ENCODE assay signal across 15 mouse cellular contexts in genomic region chr6:31121008-31121407, GRCm38 (mm10).
DNase-seq lines count a peak whose midpoint lies in the region; ATAC-seq and TF ChIP-seq lines count a peak whose summit lies in the region.
"Had no signal": no experiment of that assay in that cellular context is flagged by ENCODE, and none has a peak within 500 bp of the region (broad histone marks: within the 10 kb centered on the region; RNA-seq: fewer than 3 reads in every experiment).

No protein-coding gene starts in this region.

- H3K27ac ChIP-seq in forebrain, embryonic 14.5 days (ENCODE audit: low read depth, low read length): no peak overlapping the region
- H3K27ac ChIP-seq in forebrain, embryonic 13.5 days: no peak overlapping the region
- H3K27ac ChIP-seq in hindbrain, embryonic 12.5 days: 0 out of 2 replicates have a peak overlapping the region, but pooled peaks have one; percentile 30
- H3K27ac ChIP-seq: liver, embryonic 14.5 days had no signal

- 39% methylated on average over 8 of the region's 8 CpGs for WGBS in forebrain, embryonic 14.5 days
- 29% methylated on average over 8 of the region's 8 CpGs for WGBS in forebrain, embryonic 13.5 days
- WGBS in hindbrain, embryonic 12.5 days: 19% methylated on average over 8 of the region's 8 CpGs

- no peaks in the 10 kb centered on the region for H3K36me3 ChIP-seq in forebrain, embryonic 14.5 days (ENCODE audit: control insufficient read depth, insufficient read depth, low read length)
- H3K36me3 ChIP-seq in forebrain, embryonic 13.5 days (ENCODE audit: poor library complexity, severe bottlenecking): no peaks in the 10 kb centered on the region
- no peaks in the 10 kb centered on the region for H3K36me3 ChIP-seq in hindbrain, embryonic 12.5 days
- H3K36me3 ChIP-seq in myocyte (ENCODE audit: control insufficient read depth, insufficient read depth): peaks cover 17% of the 10 kb centered on the region

- peaks cover 100% of the 10 kb centered on the region for H3K79me2 ChIP-seq in myocyte (ENCODE audit: control insufficient read depth, insufficient read depth)

- H3K4me3 ChIP-seq in forebrain, embryonic 14.5 days (ENCODE audit: low read depth, low read length): no peak overlapping the region
- no peak overlapping the region for H3K4me3 ChIP-seq in forebrain, embryonic 13.5 days
- H3K4me3 ChIP-seq in hindbrain, embryonic 12.5 days: no peak overlapping the region
- H3K4me3 ChIP-seq in myocyte: no peak overlapping the region

- H3K4me1 ChIP-seq in forebrain, embryonic 14.5 days (ENCODE audit: control insufficient read depth, insufficient read depth, low read length): no peaks in the 10 kb centered on the region
- peaks cover 13% of the 10 kb centered on the region; the same call in 1 of the 2 replicates for H3K4me1 ChIP-seq in forebrain, embryonic 13.5 days
- H3K4me1 ChIP-seq in hindbrain, embryonic 12.5 days: peaks cover 9% of the 10 kb centered on the region; the same call in 1 of the 2 replicates

- peak; percentile 50 for DNase-seq in forebrain, embryonic 14.5 days (ENCODE audit: low spot score)
- DNase-seq in layer of hippocampus, adult 9-11 months: peak; percentile 17
- DNase-seq in layer of hippocampus, postnatal 36 days: no peak
- no peak for DNase-seq in right cerebral cortex, postnatal 36 days (ENCODE audit: low spot score in 2 of 2)
- no peak for DNase-seq in ovary, postnatal 36 days (ENCODE audit: low spot score)
- DNase-seq: adrenal gland, adult 2 months; gastrocnemius, postnatal 10 days; kidney, adult 8-10 months; retina, postnatal 1 day; thymus, postnatal 4 days had no signal

- 0 out of 2 replicates have a peak, but pooled peaks have one; percentile 37 for ATAC-seq in forebrain, embryonic 14.5 days
- ATAC-seq in forebrain, embryonic 13.5 days: no peak
- peak; percentile 64; the same call in 1 of the 2 replicates for ATAC-seq in hindbrain, embryonic 12.5 days (ENCODE audit: low FRiP score)

- H3K4me2 ChIP-seq in forebrain, embryonic 14.5 days (ENCODE audit: low read length): no peak overlapping the region
- no peak overlapping the region for H3K4me2 ChIP-seq in forebrain, embryonic 13.5 days
- H3K4me2 ChIP-seq in hindbrain, embryonic 12.5 days (replicated peaks): no peak overlapping the region; the same call in 1 of the 2 replicates
- H3K4me2 ChIP-seq in myocyte (ENCODE audit: low read depth): peak overlapping the region; percentile 98

- H3K9me3 ChIP-seq in forebrain, embryonic 14.5 days (replicated peaks; ENCODE audit: control insufficient read depth, low read length): no peaks in the 10 kb centered on the region
- H3K9me3 ChIP-seq in forebrain, embryonic 13.5 days (replicated peaks): no peaks in the 10 kb centered on the region
- H3K9me3 ChIP-seq in hindbrain, embryonic 12.5 days (replicated peaks): no peaks in the 10 kb centered on the region
- H3K9me3 ChIP-seq: G1E had no signal

- no peaks in the 10 kb centered on the region for H3K27me3 ChIP-seq in forebrain, embryonic 14.5 days (replicated peaks; ENCODE audit: control insufficient read depth, insufficient read depth, low read length)
- no peaks in the 10 kb centered on the region for H3K27me3 ChIP-seq in forebrain, embryonic 13.5 days
- H3K27me3 ChIP-seq in hindbrain, embryonic 12.5 days: no peaks in the 10 kb centered on the region
- H3K27me3 ChIP-seq in myocyte (ENCODE audit: control insufficient read depth, insufficient read depth, insufficient read length): no peaks in the 10 kb centered on the region

- H3K9ac ChIP-seq in forebrain, embryonic 14.5 days (ENCODE audit: low read length): no peak overlapping the region
- H3K9ac ChIP-seq in forebrain, embryonic 13.5 days: no peak overlapping the region
- H3K9ac ChIP-seq in hindbrain, embryonic 12.5 days: no peak overlapping the region
- H3K9ac ChIP-seq: liver, embryonic 14.5 days had no signal

- no peak for TF ChIP-seq POLR2A in myocyte (IDR thresholded peaks at IDR 0.05; ENCODE audit: insufficient read length, low read depth)

- H3ac ChIP-seq in myocyte (ENCODE audit: control insufficient read depth, insufficient read length): no peak overlapping the region

TF ChIP-seq in myocyte, 11 proteins besides CTCF, POLR2A, EP300 and RAD21:
- TF ChIP-seq TCF3 (IDR thresholded peaks at IDR 0.05; ENCODE audit: insufficient read length, low read depth): no peak
- TF ChIP-seq POLR2AphosphoS2 (IDR thresholded peaks at IDR 0.05; ENCODE audit: insufficient read length, low read depth): no peak
- no peak for TF ChIP-seq TCF12 (IDR thresholded peaks at IDR 0.05; ENCODE audit: insufficient read depth, poor library complexity, severe bottlenecking)
- TF ChIP-seq CEBPB (IDR thresholded peaks at IDR 0.05; ENCODE audit: insufficient read depth, poor library complexity, severe bottlenecking): no peak
- no peak for TF ChIP-seq REST (IDR thresholded peaks at IDR 0.05; ENCODE audit: insufficient read depth, insufficient read length)
- no peak for TF ChIP-seq MYOD1 (IDR thresholded peaks at IDR 0.05; ENCODE audit: control insufficient read depth in 1 of 3, insufficient read length in 2 of 3, low read depth in 2 of 3)

Comparison
In these comparisons a context has a peak if more than half of its experiments do, and no peak if none do; other contexts are left out.
1. DNase-seq: peak in forebrain, embryonic 14.5 days (single experiment) and layer of hippocampus, adult 9-11 months (single experiment); none in layer of hippocampus, postnatal 36 days (0 of 2), right cerebral cortex, postnatal 36 days (0 of 2) and ovary, postnatal 36 days (single experiment).